Mouse (Mus musculus): Measurements from ENCODE around the gene Gm14744.
"Not testable (repeated sequence)": the region's sequence is repeated elsewhere in the genome, so short reads cannot be mapped to it uniquely, and the experiment has no call there.

Gm14744 gene

DNA sequence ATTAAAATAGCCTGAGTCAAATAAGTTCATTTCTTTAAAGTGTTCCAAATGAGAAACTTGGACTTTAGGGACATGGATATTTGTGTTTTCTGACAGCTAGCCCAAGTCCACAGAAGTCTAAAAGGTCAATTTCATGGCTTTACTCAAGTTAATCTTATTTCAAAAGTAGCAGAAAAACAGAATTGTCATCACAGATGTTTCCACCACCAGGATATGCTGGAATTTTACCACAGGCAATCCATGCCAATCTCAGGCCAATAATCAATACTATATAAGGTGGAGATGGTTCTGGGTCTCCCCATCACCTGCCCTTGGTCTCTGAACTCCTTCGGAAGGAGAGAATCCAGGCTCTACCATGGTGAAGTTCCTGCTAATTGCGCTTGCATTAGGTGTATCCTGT lies at the start of gene Gm14744:
Gm14744 (plus strand) TSS at position 301 of the 400 bp plus-strand sequence.
- POLR2A ChIA-PET, CTCF ChIA-PET: not testable (repeated sequence)

DNA sequence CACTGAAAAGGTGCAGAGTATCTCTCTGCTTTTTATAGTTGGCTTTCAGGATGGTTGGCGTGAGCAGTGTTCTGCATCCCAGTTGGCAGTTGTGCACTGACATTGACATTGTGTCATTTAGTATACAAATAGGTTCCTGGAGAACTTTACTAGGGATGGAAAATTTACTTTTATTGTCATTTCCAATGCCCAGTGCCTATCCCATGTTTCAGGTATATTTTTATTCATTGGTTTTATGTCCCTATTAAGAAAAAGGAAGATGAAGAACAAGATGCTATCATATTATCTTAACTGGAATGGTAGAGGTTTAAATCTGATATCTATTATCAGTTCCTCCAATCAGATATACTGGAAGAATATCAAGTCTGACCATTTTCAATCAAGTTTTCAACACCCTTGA lies 11.0 kb upstream of the Gm14744 start, which contains the start of gene Pbsn:
Pbsn (minus strand) TSS at position 101 of the 400 bp plus-strand sequence.
- ChIA-PET POLR2A (no interaction called here), CTCF (no interaction called here)

DNA sequence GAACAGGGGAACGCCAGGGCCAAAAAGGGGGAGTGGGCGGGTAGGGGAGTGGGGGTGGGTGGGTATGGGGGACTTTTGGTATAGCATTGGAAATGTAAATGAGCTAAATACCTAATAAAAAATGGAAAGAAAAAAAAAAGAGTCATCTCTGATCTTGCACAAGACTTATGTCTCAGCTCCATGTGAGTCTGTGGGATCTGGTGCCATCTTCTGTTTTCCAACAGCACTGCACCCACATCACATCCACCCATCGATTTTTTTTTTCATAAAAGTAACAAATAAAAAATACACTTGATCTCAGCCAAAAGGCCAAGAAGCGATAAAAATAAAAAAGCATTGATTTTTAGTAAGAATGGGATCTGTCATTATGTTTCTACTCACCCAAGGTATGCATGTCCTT lies 15.5 kb downstream of the Gm14744 start:
- CTCF ChIA-PET: interaction anchor here in 1 of 4 experiments (1.0 kb wide), 1 partner anchor 68 kb away, joined by 4 read pairs; no protein-coding TSS in a partner anchor
- POLR2A ChIA-PET: not testable (repeated sequence)

Data from embryonic stem cell, embryonic (primary cell).